Mouse (Mus musculus) kidney, adult 2 months (tissue): ENCODE results near the gene Zc3h18. TPM values are rescaled to one million over a fixed set of nuclear protein-coding genes. Genes with fewer than 3 reads are reported as not detected.

Experiments
- DNase-seq: peaks from one replicate; pipeline ENCODE4 v3.0.0; 2021
- H3K27ac ChIP-seq: fragments of 200-500 bp; 2 replicates; pipeline ENCODE4 v1.5.1; 2012; ENCODE audit warnings: low read depth, low read length, control low read depth, inconsistent platforms; ENCODE audit not compliant: insufficient read depth
- H3K27me3 ChIP-seq: fragments of 200-500 bp; replicated peaks from 2 replicates; pipeline ENCODE4 v1.6.1; 2012; ENCODE audit warnings: mild to moderate bottlenecking, moderate library complexity, low read length, inconsistent platforms; ENCODE audit not compliant: control insufficient read depth, insufficient read depth
- H3K36me3 ChIP-seq: fragments of 200-500 bp; 2 replicates; pipeline ENCODE4 v1.6.1; 2012; ENCODE audit warnings: mild to moderate bottlenecking, moderate library complexity, low read length, inconsistent platforms; ENCODE audit not compliant: control insufficient read depth, insufficient read depth
- H3K4me1 ChIP-seq: fragments of 200-500 bp; 2 replicates; pipeline ENCODE4 v1.6.1; 2011; ENCODE audit warnings: low read length; ENCODE audit not compliant: control insufficient read depth, insufficient read depth
- H3K4me3 ChIP-seq: fragments of 200-500 bp; 2 replicates; pipeline ENCODE4 v1.5.1; 2011; ENCODE audit warnings: mild to moderate bottlenecking, low read depth, low read length, control low read depth; ENCODE audit not compliant: insufficient read depth
- CTCF ChIP-seq: fragments of 200-500 bp; conservative IDR thresholded peaks from 2 replicates; pipeline ENCODE4 v1.5.1; 2011; ENCODE audit warnings: low read depth, mild to moderate bottlenecking, control low read depth, low read length, moderate library complexity, mixed read lengths; ENCODE audit not compliant: insufficient read depth, insufficient read length
- POLR2A ChIP-seq: fragments of 200-500 bp; IDR thresholded peaks from one replicate; pipeline ENCODE4 v1.6.1; 2011; ENCODE audit warnings: low read depth, low read length, control low read depth
- WGBS: fragments of 180-500 bp; shearing (Covaris S2); methylation state at CpG from one replicate; pipeline ENCODE4 v1.1.7; 2018; 5-methylcytosine and 5-hydroxymethylcytosine counted together
- polyA plus RNA-seq: library from polyadenylated mRNA; depleted of rRNA; stranded (reverse); fragments of >200 nt; gene quantifications from 2 replicates; pipeline ENCODE4 v1.2.3, GENCODE M21; 2012

The Zc3h18 gene
- polyA plus RNA-seq, 1 experiment = 23.3 TPM

DNA sequence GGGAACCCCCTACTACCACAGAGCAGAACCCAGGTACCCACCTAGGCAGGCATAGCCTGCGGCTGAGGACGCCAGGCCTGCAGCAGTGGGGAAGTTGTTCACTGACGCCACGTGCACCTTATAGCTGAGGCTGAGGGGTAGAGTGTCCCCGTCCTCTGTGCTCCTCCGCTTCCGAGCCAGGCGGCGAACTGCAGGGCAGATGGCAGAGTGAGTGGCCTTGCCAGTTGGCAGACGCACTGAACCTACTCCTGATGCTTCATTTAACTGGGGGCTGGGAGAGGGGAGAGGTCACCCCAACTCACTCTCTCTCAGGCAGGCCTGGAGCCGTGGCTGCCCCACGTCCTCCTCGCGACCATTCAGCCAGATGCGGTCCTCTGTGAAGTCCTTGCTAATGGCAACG is 62.9 kb downstream of the Zc3h18 start:
- no peaks in the 10 kb centered on the region for H3K36me3 ChIP-seq
- H3K4me3 ChIP-seq = no peak overlapping the region
- TF ChIP-seq POLR2A = no peak
- no peak for TF ChIP-seq CTCF
- DNase-seq = no peak
- H3K4me1 ChIP-seq = peaks cover under 1% of the 10 kb centered on the region; the same call in 1 of the 2 replicates
- WGBS = 93% methylated on average over 16 of the region's 16 CpGs
- no peaks in the 10 kb centered on the region for H3K27me3 ChIP-seq
- no peak overlapping the region for H3K27ac ChIP-seq

DNA sequence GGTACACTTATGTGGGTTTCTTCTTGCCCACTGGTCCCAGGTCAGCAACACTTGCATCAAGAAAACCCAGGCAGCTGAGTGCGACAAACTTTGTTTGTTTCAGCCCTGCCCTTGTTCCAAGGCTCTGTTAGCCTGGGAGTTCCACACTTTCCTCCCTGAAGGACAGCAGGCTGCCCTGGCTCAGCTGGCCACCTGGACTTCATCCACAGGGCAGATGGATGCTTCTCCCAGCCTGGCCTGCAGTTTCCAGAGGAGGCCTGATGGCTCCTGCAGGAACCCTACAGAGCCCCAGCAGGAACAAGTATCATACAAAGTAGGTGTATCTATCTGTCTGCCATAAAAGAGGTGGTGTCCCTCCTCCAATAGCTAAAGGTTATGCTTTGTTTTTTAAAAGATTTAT is 64.9 kb downstream of the Zc3h18 start:
- no peak for TF ChIP-seq POLR2A
- no peak for TF ChIP-seq CTCF
- Histone ChIP-seq H3K27me3 (no peaks in the 10 kb centered on the region), H3K4me1 (peaks cover 5% of the 10 kb centered on the region; the same call in 1 of the 2 replicates), H3K4me3 (no peak overlapping the region), H3K27ac (no peak overlapping the region), H3K36me3 (no peaks in the 10 kb centered on the region)
- DNase-seq = no peak
- WGBS = 75% methylated on average over 1 of the region's 1 CpGs

DNA sequence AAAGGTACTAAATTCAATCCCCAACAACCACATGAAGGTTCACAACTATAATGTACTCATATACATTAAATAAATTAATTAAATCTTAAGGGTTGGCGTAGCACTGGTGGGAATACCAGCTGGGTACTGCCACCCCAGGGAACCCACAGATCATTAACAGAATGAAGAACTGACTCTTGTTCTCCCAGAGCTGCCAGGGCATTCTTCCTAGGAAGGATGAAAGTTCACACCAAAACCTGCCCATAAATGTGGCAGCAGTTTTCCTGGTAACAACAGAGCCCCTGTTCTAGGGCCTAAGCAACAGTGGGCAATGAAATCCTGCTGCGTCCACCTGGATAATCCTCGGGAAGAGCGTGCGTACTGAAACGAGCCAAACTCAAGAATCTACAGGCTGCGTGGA is 65.9 kb downstream of the Zc3h18 start:
- 24% methylated on average over 7 of the region's 7 CpGs for WGBS
- H3K27me3 ChIP-seq = no peaks in the 10 kb centered on the region
- H3K27ac ChIP-seq = peak overlapping the region; percentile 75
- H3K36me3 ChIP-seq = no peaks in the 10 kb centered on the region
- peaks cover 5% of the 10 kb centered on the region; the same call in 1 of the 2 replicates for H3K4me1 ChIP-seq
- TF ChIP-seq POLR2A (no peak), CTCF (no peak)
- H3K4me3 ChIP-seq = peak overlapping the region; percentile 65
- peak; percentile 63 for DNase-seq

DNA sequence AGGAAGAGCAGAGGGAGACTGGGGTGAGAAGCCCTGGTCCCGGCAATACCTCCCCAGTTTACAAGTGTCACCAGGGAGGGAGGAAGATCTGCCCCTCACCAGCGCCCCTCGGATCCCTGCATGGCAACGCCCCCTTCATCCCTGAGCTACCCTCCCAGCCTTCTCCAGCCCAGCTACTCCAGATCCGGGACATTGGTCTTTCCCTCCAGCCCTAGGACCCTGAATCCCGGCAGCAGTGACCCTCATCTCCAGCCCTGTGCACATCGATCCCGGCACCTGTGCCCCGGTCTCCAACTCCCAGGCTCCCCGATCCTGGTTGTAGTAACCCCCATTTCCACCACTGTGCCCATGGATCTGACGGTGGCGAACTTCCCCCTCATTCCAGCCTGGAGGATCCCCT is 66.4 kb downstream of the Zc3h18 start:
- no peak for DNase-seq
- 1% methylated on average over 12 of the region's 12 CpGs for WGBS
- Histone ChIP-seq H3K4me3 (peak overlapping the region; percentile 65), H3K27ac (peak overlapping the region; percentile 75), H3K27me3 (no peaks in the 10 kb centered on the region), H3K4me1 (peaks cover 5% of the 10 kb centered on the region; the same call in 1 of the 2 replicates), H3K36me3 (no peaks in the 10 kb centered on the region)
- TF ChIP-seq CTCF (no peak), POLR2A (no peak)

DNA sequence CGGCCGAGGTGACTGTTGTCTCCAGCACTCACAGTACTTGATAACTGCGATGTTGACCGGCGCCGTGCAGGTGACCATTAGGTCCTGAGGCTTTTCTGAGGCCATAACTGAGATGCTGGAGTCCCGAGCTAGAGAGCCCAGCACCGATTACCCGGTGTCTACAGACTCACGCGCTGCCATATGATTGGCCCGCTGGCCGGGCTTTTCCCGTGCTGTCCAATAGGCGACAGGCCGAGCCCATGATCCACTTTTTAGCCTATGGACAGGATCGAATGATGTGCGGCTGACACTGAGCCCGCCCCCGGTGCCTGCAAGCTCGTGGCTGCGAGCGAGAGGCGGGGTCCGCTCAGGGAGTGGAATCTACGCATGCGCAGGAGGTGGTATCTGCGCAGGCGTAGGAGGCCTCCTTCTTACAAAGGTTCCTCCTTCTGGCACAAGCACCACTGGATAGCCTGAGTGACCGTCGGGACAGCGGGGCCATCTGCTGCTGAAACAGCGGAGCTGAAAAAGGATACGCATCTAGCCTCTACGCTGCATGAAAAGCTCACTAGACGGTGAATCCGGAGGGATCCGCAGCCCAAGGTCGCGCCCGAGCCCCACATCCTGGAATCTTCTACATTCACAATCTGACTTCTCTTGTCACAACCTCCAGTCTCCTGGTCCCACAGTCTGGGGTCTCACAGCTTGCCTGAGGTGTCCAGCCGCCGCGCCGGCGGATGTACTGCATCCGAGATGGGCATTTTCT is 67.0 kb downstream of the Zc3h18 start, which contains the start of gene Mvd:
Gene Mvd (minus strand): TSS at position 161 of the 745 bp plus-strand sequence.
- TF ChIP-seq POLR2A = peak; percentile 86
- TF ChIP-seq CTCF = peak; percentile 63
- Histone ChIP-seq H3K27ac (peak within 1 kb of the TSS; percentile 77), H3K4me3 (peak within 1 kb of the TSS; percentile 65), H3K27me3 (no peaks in the 10 kb centered on the region), H3K4me1 (peaks cover 5% of the 10 kb centered on the region; the same call in 1 of the 2 replicates), H3K36me3 (no peaks in the 10 kb centered on the region)
- peak; percentile 100 for DNase-seq
- WGBS = under 1% methylated on average over 47 of the region's 47 CpGs

DNA sequence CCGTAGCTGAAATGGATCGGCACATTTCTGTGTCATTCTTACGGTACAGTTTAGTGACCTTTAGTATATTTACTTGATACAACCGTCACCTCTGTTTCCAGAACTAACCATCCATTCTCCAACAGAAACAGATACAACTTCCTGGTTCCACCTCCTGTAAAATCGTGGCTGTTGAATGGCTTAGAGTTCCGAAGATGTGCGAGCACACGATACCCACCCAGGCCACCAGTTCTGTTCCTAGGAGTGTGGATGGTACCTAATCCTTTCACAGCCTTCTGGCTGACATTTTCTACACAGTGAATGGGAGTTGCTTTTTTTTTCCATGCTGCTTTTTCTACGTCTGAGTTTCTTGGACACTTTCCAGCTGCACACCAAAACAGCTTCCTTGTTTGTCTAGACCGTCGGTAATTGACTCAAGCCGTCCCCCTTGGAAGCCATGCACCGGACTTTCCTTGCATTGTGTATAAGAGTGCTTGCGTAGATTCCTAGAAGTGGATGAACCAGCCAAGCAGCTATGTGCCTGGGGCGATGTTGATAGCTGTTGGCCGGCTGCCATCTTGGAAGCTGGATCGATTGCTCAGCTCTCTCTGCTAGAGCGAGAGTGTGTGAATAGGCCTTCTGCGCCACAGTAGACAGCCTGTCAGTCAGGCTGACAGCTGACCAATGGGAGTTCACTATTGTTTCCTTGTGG is 67.8 kb downstream of the Zc3h18 start:
- under 1% methylated on average over 19 of the region's 19 CpGs for WGBS
- peak overlapping the region; percentile 77 for H3K27ac ChIP-seq
- no peak for TF ChIP-seq CTCF
- TF ChIP-seq POLR2A = no peak
- no peaks in the 10 kb centered on the region for H3K27me3 ChIP-seq
- DNase-seq = peak; percentile 93
- H3K36me3 ChIP-seq = no peaks in the 10 kb centered on the region
- H3K4me1 ChIP-seq = peaks cover 5% of the 10 kb centered on the region; the same call in 1 of the 2 replicates
- peak overlapping the region; percentile 56 for H3K4me3 ChIP-seq

DNA sequence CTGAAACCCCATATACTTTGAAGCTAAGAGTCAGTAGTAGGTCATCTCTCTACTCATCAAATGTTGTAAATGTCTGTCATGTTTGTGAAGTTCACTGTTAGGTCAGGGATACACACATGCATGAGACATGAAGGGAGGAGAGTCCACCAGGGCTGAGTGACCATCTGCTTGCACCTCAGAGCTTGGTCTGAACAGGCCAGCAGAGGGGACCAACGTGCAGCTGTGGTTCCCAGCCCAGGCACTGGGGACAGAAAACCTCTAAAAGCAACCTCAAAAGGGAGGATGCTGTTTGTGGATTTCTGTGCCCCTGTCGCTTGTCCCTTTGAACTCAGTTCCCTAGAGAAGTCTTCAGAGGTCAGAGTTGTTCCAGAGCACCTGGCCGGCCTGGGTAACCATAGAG is 68.8 kb downstream of the Zc3h18 start:
- peaks cover 5% of the 10 kb centered on the region; the same call in 1 of the 2 replicates for H3K4me1 ChIP-seq
- 44% methylated on average over 3 of the region's 3 CpGs for WGBS
- H3K27ac ChIP-seq = no peak overlapping the region
- no peak overlapping the region for H3K4me3 ChIP-seq
- no peaks in the 10 kb centered on the region for H3K36me3 ChIP-seq
- TF ChIP-seq POLR2A = no peak
- no peak; the same call in 1 of the 2 replicates for TF ChIP-seq CTCF
- H3K27me3 ChIP-seq = no peaks in the 10 kb centered on the region
- DNase-seq = no peak
